Mouse (Mus musculus) retina, postnatal 7 days (tissue): ENCODE measurements around the gene Lcat.

ENCODE experiments used
- DNase-seq: peaks from one replicate; pipeline ENCODE4 v3.0.0-alpha.2; 2012; ENCODE audit warnings: low read depth, low spot score

The Lcat gene

GRCm38 (mm10) chr8:105889756-105890465 is 53.3 kb downstream of the Lcat start:
- DNase-seq, result no peak
